Mouse (Mus musculus) spleen, adult 2 months (tissue): ENCODE data around the gene Naip6.
"Not testable (repeated sequence)": the region's sequence is repeated elsewhere in the genome, so short reads cannot be mapped to it uniquely, and the experiment has no call there.

Experiments
- CTCF ChIP-seq: fragments of 200-500 bp; IDR thresholded peaks from 2 replicates; pipeline ENCODE4 v1.5.1; 2011; ENCODE audit warnings: mild to moderate bottlenecking, inconsistent platforms; ENCODE audit not compliant: insufficient read depth, insufficient read length, insufficient replicate concordance; ENCODE audit errors: extremely low read depth
- POLR2A ChIP-seq: fragments of 200-500 bp; IDR thresholded peaks from 2 replicates; pipeline ENCODE4 v1.6.1; 2011; ENCODE audit warnings: low read depth, low read length, inconsistent platforms

DNA sequence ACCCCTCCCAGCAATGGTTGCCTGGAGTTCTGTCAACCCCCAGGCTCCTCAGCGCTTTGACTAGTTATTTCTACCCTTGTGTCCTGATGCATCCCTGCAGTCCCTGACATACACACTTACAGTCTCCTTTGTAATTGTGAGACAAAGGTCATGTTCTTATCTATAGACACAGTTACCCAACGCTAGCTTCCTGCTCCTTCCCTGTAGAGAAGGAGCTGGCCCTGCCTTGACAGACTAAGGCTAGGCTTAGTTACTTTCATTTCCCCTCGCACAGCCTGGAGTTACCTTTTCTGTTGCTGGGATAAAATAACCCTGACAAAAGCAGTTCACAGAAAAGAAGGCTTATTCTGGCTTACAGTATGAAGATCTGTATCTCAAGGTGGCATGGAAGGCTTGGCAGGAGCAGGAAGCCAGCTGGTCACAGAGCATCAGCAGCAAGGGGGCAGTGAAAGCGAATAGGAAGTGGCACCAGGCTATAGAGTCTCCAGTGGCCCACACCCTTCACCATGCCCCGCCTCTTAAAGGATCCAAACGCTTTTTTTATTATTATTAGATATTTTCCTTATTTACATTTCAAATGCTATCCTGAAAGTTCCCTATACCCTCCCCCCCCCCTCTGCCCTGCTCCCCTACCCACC is at the start of gene Naip6:
- TF ChIP-seq CTCF, POLR2A: not testable (repeated sequence)
